Mouse (Mus musculus): ENCODE results near the gene March9.

The March9 gene

GRCm38 (mm10) chr10:127033301-127033741, 26.7 kb downstream of the March9 start:
- DNase-seq (ENCODE audit: low read depth, low spot score) = no peak

GRCm38 (mm10) chr10:127030336-127031296, 29.4 kb downstream of the March9 start, which contains the start of gene Tsfm:
Tsfm (minus strand) TSS chr10:127030840.
- DNase-seq (ENCODE audit: low read depth, low spot score) = peak; percentile 91

GRCm38 (mm10) chr10:127018422-127018821, 41.6 kb downstream of the March9 start:
- DNase-seq (ENCODE audit: low read depth, low spot score) = no peak

GRCm38 (mm10) chr10:127017071-127017470, 42.9 kb downstream of the March9 start:
- no peak for DNase-seq (ENCODE audit: low read depth, low spot score)

- DNase-seq (ENCODE audit: low read depth, low spot score) = no peak
Observed at GRCm38 (mm10) chr10:127016488-127016887, 43.5 kb downstream of the March9 start.
